Mouse (Mus musculus) lung, postnatal 10 days (tissue): ENCODE measurements around the gene Fancc.
A peak's percentile ranks its signal among the peaks of the same experiment; 100 is the strongest.
"Not testable (repeated sequence)": the region's sequence is repeated elsewhere in the genome, so short reads cannot be mapped to it uniquely, and the experiment has no call there.

ENCODE experiments used
- DNase-seq: peaks from one replicate; pipeline ENCODE4 v3.0.0; 2021

The Fancc gene

DNA sequence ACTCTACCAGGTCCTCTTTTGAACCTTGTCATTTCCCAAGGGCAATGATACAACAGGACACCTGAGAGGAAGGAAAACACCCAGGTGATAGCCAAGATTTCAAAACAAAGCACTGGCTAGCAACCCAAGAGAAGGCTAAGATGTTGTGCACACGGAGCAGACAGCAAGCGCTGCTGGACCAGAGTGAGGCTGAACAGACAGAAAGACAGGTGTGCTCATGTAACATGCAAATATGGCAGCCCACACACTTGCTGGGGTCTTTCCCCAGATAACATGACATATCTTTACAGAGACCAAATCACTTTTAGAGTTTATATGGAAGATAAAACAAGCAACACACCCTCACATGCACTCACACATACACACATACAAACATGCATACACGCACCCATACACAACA is 152.6 kb downstream of the Fancc start:
- no peak for DNase-seq

- no peak for DNase-seq
Observed at GRCm38 (mm10) chr13:63342781-63343180, 154.3 kb downstream of the Fancc start.

DNA sequence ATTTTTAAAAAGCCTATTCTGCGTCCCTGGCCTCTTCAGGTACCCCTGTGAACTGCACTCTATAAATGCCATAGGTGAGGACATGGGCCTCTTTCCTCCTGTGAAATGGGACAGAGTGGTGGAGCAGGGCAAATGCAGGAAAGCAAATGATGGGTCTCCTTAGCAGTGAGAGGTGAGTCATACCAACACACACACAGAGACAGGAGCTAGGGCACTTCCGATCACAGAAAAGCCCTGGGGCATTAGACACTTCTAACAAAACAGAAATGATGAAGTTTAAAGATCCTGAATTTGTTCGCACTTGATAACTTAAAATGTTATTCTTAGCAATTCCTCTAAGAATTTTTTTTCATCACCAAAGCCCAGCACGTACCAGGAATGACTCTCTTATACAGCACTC is 157.1 kb downstream of the Fancc start:
- no peak for DNase-seq

DNA sequence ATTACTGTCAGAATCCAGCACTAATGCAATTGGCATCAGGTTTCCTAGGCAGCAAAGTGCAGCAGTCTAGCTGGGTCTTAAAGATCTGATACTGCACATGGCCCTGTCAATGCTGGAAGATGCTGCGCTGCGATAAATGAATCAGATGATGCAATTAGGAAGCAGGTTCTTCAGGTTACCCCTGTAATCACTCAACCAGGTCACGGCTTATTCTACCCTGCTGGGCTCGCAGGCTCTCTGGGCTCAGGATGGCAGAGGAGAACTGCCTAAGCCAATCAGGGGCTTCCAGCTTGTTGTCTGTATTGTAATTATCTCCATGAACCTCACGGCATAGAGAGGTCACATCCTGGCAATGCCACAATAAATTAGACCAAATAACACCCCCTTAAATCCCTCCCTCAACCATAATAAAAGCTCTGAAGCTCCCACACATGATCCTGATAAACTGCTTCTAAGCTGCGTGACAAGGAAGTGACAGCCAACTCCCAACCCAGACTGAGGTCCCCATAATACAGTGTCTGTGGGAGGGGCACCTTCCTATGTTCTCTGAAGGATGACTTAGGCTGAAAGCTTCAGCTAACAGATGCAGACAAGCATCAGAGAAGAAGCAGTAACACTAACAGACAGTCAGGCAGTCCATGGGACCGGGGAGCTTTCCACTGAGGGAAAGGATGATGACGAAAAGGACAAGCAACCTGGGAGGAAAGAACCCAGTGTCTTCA is 159.7 kb downstream of the Fancc start:
- no peak for DNase-seq

DNA sequence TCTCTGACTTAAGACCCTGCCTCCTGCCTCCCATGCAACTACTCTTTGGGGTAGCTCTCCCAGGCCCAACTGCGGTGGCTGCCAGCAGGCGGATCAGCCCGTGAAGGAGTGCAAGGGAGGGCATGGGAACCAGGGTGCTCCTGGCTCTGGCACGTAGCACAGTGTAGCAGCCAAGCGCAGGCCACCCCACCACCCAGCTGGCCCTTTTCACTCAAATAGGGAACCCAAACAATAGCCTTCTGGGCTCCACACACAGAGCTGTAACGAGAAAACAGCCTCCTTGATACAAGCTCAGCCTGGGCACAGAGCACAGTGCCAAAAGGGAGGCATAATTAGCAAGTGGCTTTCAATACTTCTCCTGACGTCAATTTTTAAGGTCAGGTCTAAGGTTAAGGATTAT is 160.7 kb downstream of the Fancc start:
- DNase-seq, result no peak

GRCm38 (mm10) chr13:63335421-63336134 is 161.5 kb downstream of the Fancc start:
- peak; percentile 59 for DNase-seq

GRCm38 (mm10) chr13:63332576-63333300 is 164.3 kb downstream of the Fancc start:
- DNase-seq, result peak; percentile 82

DNA sequence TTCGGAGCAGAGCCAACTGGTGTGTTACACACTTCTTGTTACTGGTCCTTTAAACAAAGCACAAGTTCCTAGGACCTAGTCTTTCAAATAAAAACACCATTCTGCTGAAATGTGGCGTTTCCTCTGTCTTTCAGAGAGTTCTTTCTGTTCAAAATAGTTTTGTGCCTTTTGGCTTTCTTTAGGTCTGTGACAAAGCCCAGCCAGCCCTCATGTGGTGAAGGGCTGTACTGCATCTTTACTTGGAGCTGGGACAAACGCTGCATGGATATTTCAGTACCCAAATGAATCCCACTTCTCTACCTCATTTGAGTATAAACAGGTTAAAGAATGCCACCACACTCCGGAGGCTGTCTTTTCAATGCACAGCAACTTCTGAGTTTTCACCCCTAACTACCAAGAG is 165.7 kb downstream of the Fancc start:
- peak; percentile 84 for DNase-seq

GRCm38 (mm10) chr13:63330236-63330860 is 166.7 kb downstream of the Fancc start:
- DNase-seq, result peak; percentile 67

DNA sequence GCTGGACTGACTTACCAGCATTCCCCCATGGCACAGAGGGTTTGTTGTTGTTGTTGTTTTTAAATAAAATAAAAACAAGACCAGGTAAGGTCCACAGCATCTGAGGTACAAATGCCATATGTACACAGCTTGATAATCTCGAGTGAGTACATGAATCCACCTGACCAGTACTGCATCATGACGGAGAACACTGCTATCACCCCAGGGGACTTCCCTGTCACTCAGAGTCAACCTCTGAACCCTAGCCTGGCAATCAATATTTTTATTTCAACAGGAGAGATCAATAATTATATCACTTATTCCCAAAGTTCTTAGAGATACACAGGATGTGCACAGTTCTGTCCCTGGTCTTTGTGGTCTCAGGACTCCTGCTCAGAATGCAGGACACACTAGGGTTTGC is 171.1 kb downstream of the Fancc start:
- DNase-seq, result no peak

DNA sequence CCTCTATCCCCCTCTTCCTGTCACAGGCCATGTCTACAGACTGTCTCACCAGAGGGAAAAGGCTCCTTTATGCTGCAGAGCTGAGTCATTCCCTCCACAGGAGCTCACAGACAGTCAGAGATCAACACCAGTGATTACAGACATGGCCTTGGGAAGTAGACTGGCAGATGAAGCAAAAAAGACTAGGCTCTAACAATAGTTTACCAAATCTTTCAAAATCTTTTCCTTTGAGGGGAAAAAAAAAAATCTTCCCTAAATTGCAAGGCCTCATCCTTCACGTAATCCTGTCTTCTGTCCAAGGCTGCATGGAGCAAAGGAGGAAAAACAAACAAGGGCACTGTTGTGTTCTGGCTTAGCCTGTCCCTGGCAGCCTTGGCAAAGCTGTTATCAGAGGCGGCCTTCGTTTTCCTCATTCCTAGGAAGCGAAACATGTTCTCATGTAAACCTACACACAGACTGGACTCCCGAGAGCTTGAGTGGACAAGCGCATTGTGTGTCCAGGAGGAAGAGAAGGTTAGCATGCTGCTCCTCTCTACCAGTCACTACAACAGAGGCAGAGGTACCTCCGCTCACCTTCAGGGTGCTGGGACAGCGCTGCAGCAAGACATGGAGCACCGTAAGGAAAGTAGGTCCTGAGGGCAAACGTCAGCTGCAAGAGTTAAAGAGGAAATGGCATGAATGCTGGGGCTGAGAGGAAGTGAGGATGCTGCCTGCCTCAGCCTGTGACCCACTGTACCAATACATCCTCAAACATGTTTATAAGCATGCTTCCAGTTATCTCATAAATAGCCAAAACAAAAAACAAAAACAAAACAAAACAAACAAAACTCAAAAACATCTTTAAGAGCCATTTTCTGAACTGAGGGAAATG is 171.9 kb downstream of the Fancc start:
- peak; percentile 44 for DNase-seq

DNA sequence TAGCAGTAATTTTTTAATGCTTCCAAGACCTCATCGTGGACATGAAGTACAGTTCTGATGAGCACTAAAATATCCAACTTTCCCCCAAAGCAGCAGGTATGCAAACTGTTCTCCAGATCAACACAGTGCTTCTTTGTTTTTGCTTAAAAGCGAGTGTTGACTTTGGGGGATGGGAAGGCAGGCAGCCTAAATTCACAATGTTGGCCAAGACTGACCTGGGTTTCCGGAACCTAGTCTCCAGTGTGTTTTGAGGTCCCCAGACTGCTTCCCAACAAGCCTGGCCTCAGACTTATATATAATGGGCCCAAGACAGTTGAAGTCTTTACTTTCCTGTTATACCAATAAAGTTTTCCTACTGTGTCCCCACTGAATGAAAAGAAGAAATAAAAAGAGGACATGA is 172.8 kb downstream of the Fancc start:
- no peak for DNase-seq

DNA sequence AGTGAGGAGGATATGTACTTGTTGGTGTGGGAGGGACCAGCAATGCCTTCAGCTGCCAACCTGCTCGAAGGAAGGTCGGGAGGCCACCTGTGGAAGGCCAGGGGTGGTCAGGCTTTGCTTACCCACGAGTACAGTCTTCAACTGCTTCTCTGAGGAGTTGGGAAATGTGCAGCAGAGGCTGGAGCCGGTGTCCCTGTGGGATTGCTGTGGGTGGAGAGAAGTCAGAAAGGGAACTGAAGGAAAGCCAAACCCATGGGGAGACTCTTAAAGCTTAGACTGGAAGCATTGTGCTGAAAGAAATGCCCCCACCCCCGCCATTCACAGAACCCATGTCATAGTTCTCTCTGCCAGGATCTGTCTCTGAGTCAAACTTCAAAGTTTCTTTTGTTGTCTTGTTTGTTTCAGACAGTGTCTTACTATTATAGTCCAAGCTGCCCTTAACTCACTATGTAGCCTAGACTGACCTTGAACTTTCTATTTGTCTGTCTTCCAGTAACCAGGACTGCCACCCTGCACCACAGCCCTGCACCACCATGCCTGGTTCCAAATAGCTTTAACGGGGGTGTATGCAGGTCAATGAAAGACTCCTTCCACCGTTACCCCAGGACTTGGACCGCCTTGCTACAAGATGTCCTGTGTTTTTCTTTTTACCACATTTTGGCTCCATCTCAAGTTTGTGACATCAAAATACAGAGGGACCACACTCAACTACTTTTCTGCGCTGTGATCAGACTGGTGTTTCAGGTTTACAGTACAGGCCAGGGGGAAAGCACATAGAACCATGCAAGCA is 173.6 kb downstream of the Fancc start:
- no peak for DNase-seq

DNA sequence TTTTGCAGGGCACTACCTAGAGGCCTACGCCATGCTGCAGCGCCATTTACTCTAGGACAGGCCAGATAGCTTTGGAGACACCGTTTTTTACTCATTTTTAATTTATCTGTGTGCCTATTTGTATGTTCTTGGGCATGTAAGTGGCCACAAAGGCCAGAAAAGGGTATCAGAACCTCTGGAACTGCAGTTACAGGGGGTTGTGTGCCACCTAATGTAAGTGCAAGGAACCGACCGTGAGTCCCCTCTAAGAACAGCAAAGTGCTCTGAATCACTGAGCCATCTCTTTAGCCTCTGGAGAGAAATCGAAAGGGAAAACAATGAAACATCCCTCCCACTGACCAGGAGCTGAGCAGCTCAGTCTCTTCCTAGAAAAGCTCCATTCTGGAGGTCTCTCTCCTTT is 174.3 kb downstream of the Fancc start:
- DNase-seq, result no peak

DNA sequence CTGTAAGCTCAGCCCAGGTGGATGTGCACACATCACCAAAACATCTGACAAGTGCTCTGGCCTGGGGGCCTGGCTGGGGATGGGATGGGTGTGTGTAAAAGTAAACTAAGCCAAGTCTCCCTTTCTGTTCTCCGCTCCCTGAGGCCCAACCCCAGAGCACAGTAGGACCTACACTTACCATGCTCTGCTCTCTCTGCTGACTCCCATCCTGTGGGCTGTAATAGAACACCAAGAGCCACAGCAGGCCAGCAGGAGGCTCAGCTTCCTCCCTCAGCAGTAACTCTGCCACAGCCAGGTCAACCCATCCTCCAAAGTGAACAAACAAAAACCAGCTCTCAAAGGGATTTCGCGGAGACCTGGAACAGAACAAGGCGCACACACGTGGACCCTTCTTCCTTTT is 175.4 kb downstream of the Fancc start:
- DNase-seq, result no peak

DNA sequence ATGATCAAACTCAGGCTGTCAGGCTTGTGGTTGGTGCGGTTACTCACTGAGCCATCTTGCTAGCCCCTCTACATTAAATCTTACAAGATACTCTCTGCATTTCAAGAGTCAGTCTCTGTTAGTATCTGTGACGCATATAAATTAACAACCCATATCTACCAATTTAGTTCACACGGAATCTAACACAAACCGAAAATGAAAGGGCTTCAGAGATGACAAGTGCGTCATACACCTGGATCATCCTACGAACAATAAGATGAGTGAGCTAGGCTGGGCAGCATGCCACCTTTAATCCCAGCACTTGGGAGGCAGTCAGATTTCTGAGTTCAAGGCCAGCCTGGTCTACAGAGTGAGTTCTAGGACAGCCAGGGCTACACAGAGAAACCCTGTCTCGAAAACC is 177.3 kb downstream of the Fancc start:
- no peak for DNase-seq

- DNase-seq, result no peak
Observed at GRCm38 (mm10) chr13:63317681-63318104, 179.4 kb downstream of the Fancc start.

GRCm38 (mm10) chr13:63316407-63316806 is 180.7 kb downstream of the Fancc start:
- DNase-seq, result no peak

DNA sequence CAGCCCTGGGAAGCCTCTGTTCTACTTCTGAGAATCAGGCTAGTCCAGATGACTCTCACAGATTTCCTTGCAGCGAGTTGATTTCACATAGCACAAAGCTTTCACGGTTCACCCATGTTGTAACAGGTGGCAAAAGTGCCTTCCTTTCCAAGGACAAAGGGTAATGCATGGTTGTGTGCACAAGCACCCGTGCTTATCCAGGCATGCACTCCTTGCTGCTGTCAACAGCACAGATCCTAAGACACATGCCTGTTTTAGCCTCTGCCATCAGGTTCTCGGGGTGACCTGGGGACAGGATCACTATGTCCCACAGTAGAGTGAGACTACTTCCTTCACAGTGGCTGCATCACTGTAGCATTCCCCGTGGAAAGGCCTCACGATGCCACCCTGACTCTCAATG is 181.3 kb downstream of the Fancc start:
- DNase-seq, result no peak

GRCm38 (mm10) chr13:63315111-63315510 is 182.0 kb downstream of the Fancc start:
- not testable (repeated sequence) for DNase-seq

- DNase-seq, result no peak
Observed at GRCm38 (mm10) chr13:63314608-63314920, 182.5 kb downstream of the Fancc start.
